In the genomic region with DNA sequence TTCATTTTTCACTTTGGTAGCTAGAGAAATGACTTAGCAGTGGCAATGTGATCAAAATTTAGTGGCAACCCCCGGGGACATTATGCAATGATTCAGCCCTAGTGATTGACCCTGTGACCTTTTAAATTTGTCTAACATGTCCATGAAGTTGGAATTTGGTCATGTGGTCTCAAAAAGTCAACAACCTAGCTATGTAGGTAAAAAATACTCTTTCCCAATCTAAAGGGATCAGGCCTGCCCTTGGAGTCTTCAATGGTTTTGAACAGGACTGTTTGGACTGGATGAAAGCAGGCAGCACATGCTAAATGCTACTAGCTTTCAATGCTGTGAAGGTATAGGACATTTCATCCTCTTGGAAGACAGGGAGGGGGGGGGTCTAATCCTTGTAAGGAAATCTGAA, we compare ENCODE assay signal across 17 mouse cellular contexts.
"Had no signal": no experiment of that assay in that cellular context is flagged by ENCODE, and none has a peak within 500 bp of the region (broad histone marks: within the 10 kb centered on the region; RNA-seq: fewer than 3 reads in every experiment).

No protein-coding gene starts in this region.

- H3K9ac ChIP-seq: intestine, embryonic 15.5 days; limb, embryonic 12.5 days; limb, embryonic 15.5 days; lung, embryonic 14.5 days; midbrain, embryonic 13.5 days had no signal

- H3K9me3 ChIP-seq: intestine, embryonic 15.5 days; limb, embryonic 12.5 days; limb, embryonic 15.5 days; midbrain, embryonic 10.5 days; midbrain, embryonic 13.5 days had no signal

- H3K4me2 ChIP-seq: intestine, embryonic 15.5 days; limb, embryonic 12.5 days; limb, embryonic 15.5 days; lung, embryonic 14.5 days; midbrain, embryonic 13.5 days had no signal

- DNase-seq: kidney, adult 11 months; kidney, adult 9 months; kidney, postnatal 14 days; kidney, postnatal 4 days; left cerebral cortex, postnatal 4 days; lung, embryonic 14.5 days; thymus, adult 18-20 months; thymus, postnatal 36 days had no signal

- ATAC-seq: intestine, embryonic 15.5 days; lung, postnatal 0 days; midbrain, embryonic 13.5 days; midbrain, embryonic 16.5 days had no signal

- H3K4me3 ChIP-seq: intestine, embryonic 15.5 days; limb, embryonic 12.5 days; limb, embryonic 15.5 days; megakaryocyte, embryonic 14.5 days; midbrain, embryonic 10.5 days; midbrain, embryonic 13.5 days; myocyte had no signal

- H3K36me3 ChIP-seq: intestine, embryonic 15.5 days; limb, embryonic 12.5 days; limb, embryonic 15.5 days; midbrain, embryonic 10.5 days; midbrain, embryonic 13.5 days had no signal

- H3K27me3 ChIP-seq: intestine, embryonic 15.5 days; limb, embryonic 12.5 days; limb, embryonic 15.5 days; megakaryocyte, embryonic 14.5 days; midbrain, embryonic 13.5 days had no signal

- H3K4me1 ChIP-seq: limb, embryonic 12.5 days; limb, embryonic 15.5 days; megakaryocyte, embryonic 14.5 days; midbrain, embryonic 13.5 days had no signal

- H3K27ac ChIP-seq: intestine, embryonic 15.5 days; limb, embryonic 12.5 days; limb, embryonic 15.5 days; midbrain, embryonic 10.5 days; midbrain, embryonic 13.5 days had no signal
